Mouse (Mus musculus) erythroid progenitor cell, adult 5-6 weeks (primary cell): Measurements from ENCODE around the gene Sorl1. TPM values are rescaled to one million over a fixed set of nuclear protein-coding genes. Genes with fewer than 3 reads are reported as not detected.

ENCODE experiments used
- ATAC-seq: replicated peaks from 2 replicates; pipeline ENCODE4 v1.8.0; 2016; ENCODE audit warnings: moderate number of reproducible peaks, mild to moderate bottlenecking, moderate TSS enrichment, inconsistent platforms; ENCODE audit not compliant: poor library complexity, low FRiP score, severe bottlenecking
- total RNA-seq, 2 experiments: library from RNA; stranded (forward) in 1 of 2; stranded (reverse) in 1 of 2; fragments of 150-400 nt in 1 of 2; fragments of 186-747, 209-891 nt in 1 of 2; gene quantifications; 2 replicates each; pipeline versions ENCODE4 v1.2.3 to v1.2.4; 2015 to 2017; ENCODE audit warnings: low replicate concordance in 2 of 2

The Sorl1 gene
- total RNA-seq, 2 experiments from 2014 or later: 6.1 to 21.0 TPM

DNA sequence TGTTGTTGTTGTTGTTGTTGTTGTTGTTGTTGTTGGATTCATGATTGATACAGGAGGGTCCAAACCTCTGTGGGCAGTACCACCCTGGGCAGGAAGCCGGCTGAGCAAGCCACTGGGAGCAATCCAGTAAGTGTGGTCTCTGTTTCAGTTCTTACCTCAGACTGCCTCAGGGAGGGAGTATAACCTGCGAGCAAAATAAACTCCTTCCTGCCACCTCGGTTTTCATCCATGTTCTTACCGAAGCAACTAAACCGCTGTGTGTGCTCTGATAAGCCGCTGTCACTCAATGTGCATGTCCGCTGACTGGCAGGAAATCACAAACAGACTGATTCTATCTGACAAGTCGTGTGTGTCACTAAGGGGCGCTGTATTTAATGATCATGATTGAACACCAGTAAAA lies 91.7 kb downstream of the Sorl1 start:
- no peak for ATAC-seq

DNA sequence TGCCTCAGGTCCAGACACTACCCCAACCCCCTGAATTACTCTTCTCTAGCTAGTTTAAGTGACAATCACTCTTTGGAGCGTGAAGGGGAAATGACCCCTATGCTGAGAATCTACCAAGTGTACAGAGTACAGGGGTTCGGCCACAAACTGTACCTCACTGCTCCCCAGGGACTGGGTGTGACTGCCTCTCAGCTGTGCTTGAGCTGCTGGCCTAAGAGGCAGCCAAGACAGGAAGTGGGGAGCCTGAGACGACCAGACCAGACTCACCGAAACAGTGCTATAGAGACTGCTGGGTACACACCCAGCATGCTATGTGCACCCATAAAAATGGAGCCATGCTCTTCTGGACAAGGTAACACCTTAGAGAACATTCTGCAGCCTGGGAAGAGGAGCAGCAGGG lies 95.3 kb downstream of the Sorl1 start:
- no peak for ATAC-seq

DNA sequence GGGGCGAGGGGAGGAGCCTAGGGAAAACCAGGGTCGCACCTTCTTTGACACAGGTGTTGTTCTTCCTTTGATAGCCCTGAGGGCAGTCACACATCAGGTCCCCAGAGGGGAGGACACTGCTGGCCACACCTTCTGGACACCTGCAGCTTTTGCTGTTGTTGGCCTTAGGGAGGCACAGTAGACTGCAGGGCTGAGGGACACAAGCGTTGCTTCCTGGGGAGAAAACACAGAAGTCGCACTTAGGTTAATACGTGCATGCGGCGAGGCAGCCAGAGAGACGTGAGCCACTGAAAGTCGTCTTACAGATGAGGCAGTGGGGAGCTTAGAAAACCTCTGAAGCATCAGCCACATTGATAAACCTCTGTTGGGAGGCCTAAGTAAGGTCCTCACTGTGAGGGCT lies 99.8 kb downstream of the Sorl1 start:
- ATAC-seq: no peak

DNA sequence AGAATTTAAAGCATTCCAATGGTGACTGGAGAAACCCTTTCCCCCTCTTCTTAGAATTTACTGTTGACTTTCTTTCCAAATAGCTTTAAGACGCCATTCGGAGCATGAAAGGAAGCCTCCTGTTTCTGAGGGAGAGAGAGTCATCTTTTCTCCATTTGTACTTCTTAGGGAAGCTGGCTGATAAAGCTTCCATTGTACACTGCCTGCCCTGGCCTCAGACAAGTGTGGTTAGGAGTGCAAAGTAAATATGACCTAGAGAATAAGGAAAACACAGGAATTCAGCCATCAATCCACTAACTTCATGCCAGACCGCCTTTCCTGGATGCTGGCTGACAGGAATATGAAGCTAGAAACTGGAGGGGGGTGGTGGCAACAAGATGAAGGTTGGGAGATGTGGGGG lies 100.7 kb downstream of the Sorl1 start:
- ATAC-seq: no peak

DNA sequence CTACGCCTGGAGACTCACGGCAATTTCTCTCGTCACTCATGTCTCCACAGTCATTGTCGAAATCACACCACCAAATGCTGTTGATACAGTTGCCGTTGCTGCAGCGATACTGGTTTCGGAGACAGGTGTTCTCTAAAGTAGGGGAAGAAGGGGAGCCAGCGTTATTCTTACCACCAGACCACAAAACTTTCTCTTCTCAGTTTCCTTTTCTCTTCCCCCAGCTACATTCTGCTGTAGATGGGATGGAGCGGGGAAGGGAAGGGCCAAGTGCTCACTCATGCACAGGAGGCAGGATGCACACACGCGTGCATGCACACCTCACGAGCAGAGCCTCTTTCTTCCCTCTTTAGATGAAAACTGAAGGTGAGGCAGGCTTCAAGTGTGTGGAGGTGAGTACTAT lies 101.8 kb downstream of the Sorl1 start:
- no peak for ATAC-seq

DNA sequence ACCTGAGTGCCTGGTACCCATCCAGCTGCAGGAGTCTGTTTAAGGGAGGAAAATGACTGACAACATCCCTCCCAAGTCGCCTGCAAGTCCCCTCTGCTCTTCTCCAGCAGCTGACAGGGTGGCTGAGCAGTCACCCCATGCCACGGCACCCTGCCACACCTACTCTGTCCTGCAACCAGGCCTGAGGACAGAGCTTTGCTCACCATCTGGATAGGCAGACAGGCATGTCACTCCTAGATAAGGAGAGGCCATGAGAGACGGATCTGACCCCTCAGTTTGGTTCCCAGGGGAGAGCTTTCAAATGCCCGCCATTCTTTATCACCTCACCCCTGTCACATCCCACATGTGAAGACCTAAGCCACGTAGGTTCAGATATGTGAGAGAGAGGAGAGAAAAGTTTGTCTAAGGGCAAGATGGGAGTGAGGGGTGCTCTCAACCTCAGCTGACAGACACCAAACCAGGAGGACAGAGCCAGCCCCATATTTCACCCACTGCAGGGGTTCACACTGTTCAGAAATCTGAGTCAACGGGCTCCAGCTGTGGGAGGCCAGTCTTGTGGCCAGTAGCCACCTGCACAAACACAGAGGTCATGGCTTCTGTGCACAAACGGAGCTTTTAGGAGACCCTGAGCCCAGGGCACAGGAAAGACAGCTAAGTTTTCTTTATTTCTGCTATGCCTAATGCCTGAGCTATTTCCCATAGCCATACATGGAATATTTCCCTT lies 104.6 kb downstream of the Sorl1 start:
- no peak for ATAC-seq

DNA sequence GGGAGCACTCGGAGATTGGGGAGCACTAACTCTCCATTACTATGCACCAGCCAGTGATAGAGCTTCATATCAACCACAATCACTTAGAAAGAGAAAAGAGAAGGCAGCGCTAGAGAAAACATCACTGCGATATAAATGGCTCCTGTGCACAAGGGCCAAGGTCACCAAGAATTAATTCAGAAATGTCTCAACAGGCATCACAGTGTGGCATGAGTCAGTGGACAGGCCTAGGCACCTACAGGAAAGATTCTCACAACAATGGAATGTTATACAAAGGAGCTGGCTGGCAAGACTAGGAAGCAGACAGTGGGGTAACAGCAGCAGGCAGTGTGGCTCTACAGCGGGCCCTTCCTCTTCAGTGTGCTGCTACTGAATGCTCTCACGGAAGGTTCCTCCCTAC lies 115.6 kb downstream of the Sorl1 start:
- ATAC-seq: no peak

DNA sequence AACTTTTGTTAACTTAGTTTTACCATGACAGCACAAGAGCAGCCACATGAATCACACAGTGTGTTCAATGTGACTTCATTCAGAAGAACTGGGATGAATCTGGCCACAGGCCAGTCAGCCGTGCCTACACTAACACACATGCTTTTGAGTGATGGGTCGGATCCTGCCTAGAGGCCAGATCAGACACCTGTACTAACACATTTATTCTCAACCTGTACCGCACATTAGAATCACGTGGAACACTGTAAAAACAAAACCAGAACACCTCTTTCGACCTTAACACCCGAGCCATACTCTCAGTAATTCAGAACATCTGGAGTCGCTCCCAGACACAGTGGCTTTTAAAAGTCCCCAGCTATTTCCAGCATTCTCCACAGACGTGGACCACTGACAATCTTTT lies 119.0 kb downstream of the Sorl1 start:
- ATAC-seq: no peak

DNA sequence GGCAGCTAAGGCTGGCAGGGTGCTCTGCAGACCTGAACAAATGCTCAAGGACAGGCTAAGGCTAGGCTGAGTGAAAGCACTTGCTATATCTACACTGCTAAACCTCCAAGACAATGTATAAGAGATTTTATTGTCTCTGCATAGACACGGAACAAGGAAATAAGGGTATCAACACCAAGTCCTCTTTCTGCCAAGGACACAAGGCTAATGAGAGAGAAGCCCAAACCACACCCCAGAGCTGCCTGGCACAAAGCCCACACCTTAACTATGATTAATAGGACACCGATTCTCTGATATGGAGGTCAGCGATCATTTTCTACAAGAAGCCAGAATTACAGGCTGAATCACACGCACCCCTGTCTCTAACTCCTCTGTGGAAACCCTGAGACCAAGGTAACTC lies 120.0 kb downstream of the Sorl1 start:
- ATAC-seq: no peak

DNA sequence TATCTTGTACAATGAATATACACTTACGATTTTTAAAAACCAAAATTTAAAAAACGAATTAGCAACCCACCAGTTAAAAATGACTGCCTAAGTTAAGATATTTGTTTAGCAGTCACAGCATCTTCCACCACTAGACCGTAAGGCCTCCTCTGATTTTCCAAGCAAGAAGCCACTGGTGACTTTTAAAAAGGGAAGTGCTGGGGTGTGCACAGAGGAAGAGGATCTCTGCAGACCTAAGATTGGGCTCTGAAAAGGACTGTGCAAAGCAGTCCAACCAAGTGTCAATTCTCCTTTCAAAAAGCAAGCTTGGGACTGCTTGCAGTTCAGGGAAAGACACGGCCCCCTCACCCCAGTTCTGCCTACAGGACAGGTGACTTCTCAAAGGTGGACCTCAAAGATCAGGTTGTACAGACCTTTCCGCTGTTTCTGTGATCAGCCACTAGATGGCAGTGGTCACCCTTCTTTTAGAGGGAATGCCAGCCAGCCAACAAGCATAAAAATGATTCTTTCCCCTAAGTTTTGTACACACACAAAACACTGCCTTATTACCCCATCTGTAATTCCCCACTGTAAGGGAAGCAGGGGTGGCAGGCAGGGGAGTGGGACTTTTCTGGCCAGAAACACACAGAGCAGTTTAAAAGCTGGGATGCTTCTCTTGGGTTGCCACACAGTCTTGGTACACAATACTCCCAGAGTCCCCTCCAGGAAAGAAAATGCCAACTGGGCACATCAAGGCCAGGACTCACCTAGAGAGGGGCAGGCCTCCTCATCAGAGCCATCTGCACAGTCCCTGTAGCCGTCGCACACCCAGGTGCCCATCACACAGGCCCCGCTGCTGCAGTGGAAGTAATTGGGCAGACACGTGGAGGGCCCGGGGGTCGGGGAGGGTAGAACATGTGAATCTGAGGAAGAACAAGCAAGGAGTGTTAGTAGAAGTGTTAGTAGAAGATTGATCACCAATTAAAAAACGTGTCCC lies 124.3 kb downstream of the Sorl1 start:
- 0 out of 2 replicates have a peak, but pooled peaks have one; percentile 48 for ATAC-seq

DNA sequence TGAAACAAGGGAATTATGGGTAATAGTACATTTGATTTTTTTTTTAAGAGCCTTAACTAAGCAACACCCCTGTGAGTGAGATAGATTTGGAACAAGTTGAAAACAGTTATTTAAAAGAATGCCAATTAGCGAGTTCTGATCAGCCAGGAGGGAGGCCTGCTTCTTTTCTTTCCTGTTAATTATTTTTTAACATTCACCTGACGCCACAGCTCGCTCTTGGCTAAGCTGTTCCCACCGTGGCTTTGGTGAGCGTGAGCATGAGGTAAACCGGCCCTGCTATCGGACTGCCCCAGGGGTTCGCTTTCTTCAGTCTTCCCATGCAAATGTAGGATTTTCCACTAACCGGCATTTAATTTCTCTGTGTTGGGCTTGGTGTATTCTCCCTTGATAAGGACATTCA lies 128.8 kb downstream of the Sorl1 start:
- ATAC-seq: no peak

DNA sequence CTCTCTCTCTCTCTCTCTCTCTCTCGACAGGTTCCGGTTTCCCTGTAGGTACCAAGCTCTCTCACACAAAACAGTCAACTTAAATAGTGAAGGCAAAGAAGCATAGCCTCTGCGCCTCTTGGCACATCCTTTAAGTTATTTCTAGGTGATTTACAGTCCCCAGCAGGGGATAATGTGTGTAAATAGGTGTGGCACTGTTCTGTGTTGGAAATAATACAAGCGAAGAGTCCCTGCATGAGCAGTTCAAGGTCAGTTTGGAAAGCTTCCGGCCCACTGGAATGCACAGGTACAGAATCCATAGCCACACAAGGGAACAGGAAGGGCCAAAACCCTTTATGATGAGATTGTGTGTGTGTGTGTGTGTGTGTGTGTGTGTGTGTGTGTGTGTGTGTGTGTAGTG lies 130.3 kb downstream of the Sorl1 start:
- no peak for ATAC-seq

DNA sequence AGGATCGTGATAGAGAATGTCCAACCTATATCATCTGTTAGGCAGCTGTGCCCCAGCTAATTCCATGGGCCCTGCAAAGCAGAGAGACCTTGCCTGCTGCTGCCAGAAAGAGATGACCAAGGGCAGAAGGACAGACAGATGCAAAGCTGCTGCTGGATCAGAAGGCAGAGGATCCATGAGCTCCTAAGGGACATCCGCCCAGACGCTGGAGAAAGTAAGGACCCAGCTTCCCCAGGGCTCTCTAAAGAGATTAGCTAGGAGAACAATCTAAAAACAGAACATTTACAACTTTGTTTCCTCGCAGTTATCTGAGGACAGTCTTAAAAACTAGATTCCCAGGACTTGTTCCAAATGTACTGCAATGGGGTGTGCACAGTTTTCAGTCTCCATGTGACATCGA lies 131.3 kb downstream of the Sorl1 start:
- ATAC-seq: no peak

DNA sequence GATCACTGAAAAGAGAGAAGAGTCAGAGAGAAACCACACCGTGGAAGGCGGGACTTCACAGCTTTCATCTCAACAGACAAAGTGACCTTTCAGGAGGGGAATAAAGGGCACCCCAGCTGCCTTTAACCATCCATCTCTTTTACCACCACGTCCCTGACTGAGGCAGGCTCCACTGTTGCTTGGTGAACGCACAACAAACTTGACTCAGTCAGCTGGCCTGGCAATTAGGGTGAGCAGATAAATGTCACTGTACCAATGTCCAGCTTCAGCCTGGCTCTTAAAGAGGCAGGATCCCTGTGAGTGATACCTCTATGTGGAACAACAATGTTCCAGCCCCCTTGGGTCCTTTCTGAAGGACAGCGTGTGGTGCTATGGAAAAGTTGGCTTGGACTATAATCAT lies 138.5 kb downstream of the Sorl1 start:
- no peak for ATAC-seq

DNA sequence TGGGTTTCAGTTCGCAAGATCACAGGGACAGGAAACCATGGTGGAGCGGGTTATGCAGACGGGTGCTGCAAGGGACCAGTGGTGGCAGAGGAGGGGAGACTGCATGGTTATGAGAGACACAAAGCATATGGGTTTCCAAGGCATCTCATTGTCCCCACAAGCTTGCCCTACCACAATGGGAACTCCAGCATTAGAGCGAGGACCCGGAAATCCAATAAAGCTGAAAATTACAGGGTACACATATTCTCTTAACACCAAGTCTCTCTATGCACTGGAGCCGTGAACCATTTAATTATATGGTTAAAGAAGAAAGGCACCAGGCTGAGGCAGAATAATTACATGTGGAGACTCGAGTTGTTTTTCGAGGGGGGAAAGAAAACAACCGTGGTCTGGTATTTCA lies 139.0 kb downstream of the Sorl1 start:
- no peak for ATAC-seq

DNA sequence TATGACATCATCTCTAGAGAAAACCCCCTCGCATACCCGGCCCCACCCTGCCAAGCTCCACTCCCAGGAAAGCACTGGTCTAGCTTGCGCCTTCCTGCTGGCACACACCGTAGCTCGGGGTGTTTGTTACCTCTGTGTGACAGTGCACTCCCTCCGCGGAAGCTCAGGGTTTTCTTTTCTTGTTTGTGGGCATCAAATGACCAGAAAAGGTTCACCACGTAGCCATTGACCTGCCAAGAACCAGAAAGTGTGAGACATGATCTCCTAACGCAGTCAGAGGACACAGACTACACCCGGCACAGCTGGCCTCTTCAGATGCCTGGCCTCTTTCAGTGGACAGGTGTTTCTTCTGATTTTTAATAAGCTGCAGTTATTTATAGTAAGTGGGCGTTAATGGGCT lies 139.8 kb downstream of the Sorl1 start:
- ATAC-seq: no peak

DNA sequence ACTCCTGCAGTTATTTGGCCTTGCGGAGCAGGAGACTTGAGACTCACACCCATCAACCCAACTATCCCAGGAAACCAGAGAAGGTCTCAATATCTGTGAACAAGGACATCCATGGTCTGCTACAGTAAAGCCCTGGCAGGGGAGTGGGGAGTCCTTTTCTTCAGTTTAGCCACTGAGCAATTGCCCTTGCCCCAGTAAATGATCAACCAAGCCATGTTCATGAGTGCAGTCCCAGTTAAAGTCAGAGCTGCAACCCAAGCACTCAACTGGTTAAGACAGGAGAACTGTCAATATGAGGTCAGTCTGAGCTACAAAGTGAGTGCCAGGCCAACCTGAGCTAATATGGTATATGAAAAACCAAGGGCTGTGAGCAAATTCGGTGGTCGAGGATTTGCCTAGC lies 140.8 kb downstream of the Sorl1 start:
- no peak for ATAC-seq

DNA sequence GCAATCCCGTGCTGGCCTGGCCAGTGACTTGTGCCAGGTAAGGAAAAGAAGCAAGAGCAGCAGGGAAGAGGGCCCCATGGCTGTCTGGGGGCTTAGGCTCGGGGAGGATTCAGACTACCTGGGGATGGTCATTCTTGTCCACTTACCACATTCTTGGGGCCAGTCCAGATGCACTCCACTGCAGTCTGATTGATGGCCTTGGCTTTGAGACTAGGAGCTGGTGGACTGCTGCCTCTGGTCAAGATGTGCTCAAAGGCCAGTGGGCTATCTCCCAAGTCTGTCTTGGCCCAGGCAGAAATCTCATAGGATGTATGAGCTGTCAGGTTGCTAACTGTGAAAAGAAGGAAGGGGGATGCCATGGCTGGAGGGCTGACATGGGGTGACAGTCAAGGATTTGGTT lies 141.3 kb downstream of the Sorl1 start:
- no peak for ATAC-seq

DNA sequence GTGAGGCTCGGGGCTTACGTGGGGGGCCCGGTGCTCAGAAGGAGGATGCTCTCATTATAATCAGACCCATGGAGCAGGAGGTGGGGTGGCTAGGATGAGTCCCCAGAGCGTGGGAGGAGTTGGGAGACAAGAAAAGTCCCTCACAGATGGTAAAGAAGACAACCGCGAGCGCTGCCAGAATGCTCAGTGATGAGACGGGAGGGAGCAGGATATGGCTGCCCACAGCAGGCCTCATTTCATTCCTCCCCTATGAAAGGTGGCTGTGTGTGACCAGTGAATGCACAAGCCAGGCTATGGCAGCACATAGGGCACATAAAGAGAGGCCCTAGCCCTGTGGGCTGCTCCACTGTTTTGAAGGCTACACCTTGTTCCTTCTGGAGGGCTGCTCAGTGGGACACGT lies 142.1 kb downstream of the Sorl1 start:
- no peak for ATAC-seq

DNA sequence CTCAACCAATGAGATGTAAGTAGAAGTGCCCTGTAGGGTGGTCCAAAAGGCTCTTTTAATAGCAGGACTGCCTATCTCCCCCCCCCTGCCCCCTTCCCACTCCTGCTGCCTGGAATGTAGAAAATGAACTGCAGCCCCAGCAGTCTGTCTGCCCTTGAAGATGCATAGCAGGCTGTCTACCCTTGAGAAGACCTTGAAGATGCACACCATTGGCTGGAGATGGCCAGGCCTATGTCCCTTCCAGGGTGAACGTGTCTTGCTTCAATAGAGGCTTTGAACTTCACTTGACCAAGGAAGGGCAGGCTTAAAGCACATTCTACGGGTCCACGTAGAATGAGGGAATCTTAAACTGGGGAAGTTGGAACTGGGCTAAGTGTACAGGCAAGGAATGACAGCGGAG lies 142.8 kb downstream of the Sorl1 start:
- ATAC-seq: no peak

DNA sequence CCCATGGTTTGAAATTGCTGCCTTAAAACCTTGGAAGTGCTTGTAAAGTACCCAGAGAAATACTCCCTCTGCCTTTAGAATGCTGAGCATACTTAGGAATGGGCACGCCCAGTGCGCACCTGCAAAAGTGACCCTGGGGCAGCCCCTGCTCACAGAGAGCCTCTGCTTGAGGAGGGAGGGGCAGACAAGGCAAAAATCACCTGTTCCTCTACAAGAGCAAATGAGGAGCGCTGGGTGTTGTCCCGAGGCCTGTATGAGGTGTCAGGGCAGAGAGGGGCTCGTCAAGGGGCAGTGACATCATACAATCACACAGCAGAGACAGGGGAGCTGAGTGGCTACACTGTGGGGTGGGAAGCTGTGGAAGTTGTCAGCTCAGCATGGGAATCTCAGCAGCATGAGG lies 143.3 kb downstream of the Sorl1 start:
- ATAC-seq: no peak
